Comparison of ENCODE assay signal across 10 mouse cellular contexts in genomic region chr3:138481526-138482284, GRCm38 (mm10). TPM values are rescaled to one million over a fixed set of nuclear protein-coding genes. Genes with fewer than 3 reads are reported as not detected.
DNase-seq lines count a peak whose midpoint lies in the region; ATAC-seq and TF ChIP-seq lines count a peak whose summit lies in the region.
"Had no signal": no experiment of that assay in that cellular context is flagged by ENCODE, and none has a peak within 500 bp of the region (broad histone marks: within the 10 kb centered on the region; RNA-seq: fewer than 3 reads in every experiment).

No protein-coding gene starts in this region.

- H3K9me3 ChIP-seq in lung, postnatal 0 days (ENCODE audit: low read length), result no peaks in the 10 kb centered on the region
- no peaks in the 10 kb centered on the region; the same call in 1 of the 2 replicates for H3K9me3 ChIP-seq in heart, embryonic 13.5 days
- H3K9me3 ChIP-seq: embryonic facial prominence, embryonic 15.5 days had no signal

- no peak overlapping the region for H3K9ac ChIP-seq in lung, postnatal 0 days (replicated peaks; ENCODE audit: low read depth)
- H3K9ac ChIP-seq in heart, embryonic 13.5 days, result peak overlapping the region; percentile 15; the same call in 1 of the 2 replicates
- H3K9ac ChIP-seq: embryonic facial prominence, embryonic 15.5 days had no signal

- TF ChIP-seq CTCF in lung, postnatal 0 days (IDR thresholded peaks at IDR 0.05), result 0 out of 2 replicates have a peak, but pooled peaks have one; percentile 17

- no peak overlapping the region for H3K4me3 ChIP-seq in lung, postnatal 0 days (ENCODE audit: low read depth, low read length)
- no peak overlapping the region; the same call in 1 of the 2 replicates for H3K4me3 ChIP-seq in heart, embryonic 13.5 days
- H3K4me3 ChIP-seq: embryonic facial prominence, embryonic 15.5 days had no signal

- H3K27me3 ChIP-seq in lung, postnatal 0 days (replicated peaks; ENCODE audit: insufficient read depth, low read length), result no peaks in the 10 kb centered on the region
- H3K27me3 ChIP-seq in heart, embryonic 13.5 days (replicated peaks), result no peaks in the 10 kb centered on the region
- H3K27me3 ChIP-seq: embryonic facial prominence, embryonic 15.5 days had no signal

- no peak for TF ChIP-seq EP300 in lung, postnatal 0 days (IDR thresholded peaks at IDR 0.05)

- DNase-seq in heart, adult 18-20 months, result peak; percentile 27 to 36
- DNase-seq in heart, postnatal 36 days, result no peak
- peak; percentile 55 for DNase-seq in lung, postnatal 0 days (ENCODE audit: low spot score)
- no peak for DNase-seq in lung, postnatal 14 days
- DNase-seq in c-Kit-positive CD71-positive TER-119-positive erythroid progenitor cells, embryonic 14.5 days (ENCODE audit: low spot score), result no peak
- no peak for DNase-seq in left cerebral cortex, adult 8-10 months (ENCODE audit: low spot score in 2 of 2)
- DNase-seq: cerebellum, postnatal 14 days had no signal

- no peaks in the 10 kb centered on the region for H3K4me1 ChIP-seq in lung, postnatal 0 days (ENCODE audit: insufficient read depth, low read depth, low read length)
- H3K4me1 ChIP-seq in heart, embryonic 13.5 days, result peaks cover 16% of the 10 kb centered on the region
- H3K4me1 ChIP-seq: embryonic facial prominence, embryonic 15.5 days had no signal

- no peak overlapping the region for H3K4me2 ChIP-seq in lung, postnatal 0 days (replicated peaks; ENCODE audit: low read depth, low read length)
- peak overlapping the region; percentile 37; the same call in 1 of the 2 replicates for H3K4me2 ChIP-seq in heart, embryonic 13.5 days
- H3K4me2 ChIP-seq: embryonic facial prominence, embryonic 15.5 days had no signal

- peak; percentile 54; the same call in 1 of the 2 replicates for ATAC-seq in lung, postnatal 0 days
- ATAC-seq in heart, embryonic 13.5 days (ENCODE audit: extremely low read depth, insufficient number of reproducible peaks, low FRiP score, low TSS enrichment), result no peak
- peak; percentile 49 for ATAC-seq in megakaryocyte progenitor cell, adult 5-6 weeks (replicated peaks; ENCODE audit: poor library complexity)

- peaks cover 9% of the 10 kb centered on the region; the same call in 1 of the 2 replicates for H3K36me3 ChIP-seq in lung, postnatal 0 days (ENCODE audit: insufficient read depth, low read length)
- peaks cover 65% of the 10 kb centered on the region for H3K36me3 ChIP-seq in heart, embryonic 13.5 days

- intact Hi-C loops in heart, postnatal 36 days (cut with DNase I), result no loop called here

- 49% methylated on average over 14 of the region's 14 CpGs for WGBS in lung, postnatal 0 days
- WGBS in heart, embryonic 13.5 days, result 46% methylated on average over 14 of the region's 14 CpGs

- no peak overlapping the region for H3K27ac ChIP-seq in lung, postnatal 0 days (ENCODE audit: low read length)
- H3K27ac ChIP-seq in heart, embryonic 13.5 days (replicated peaks), result 0 out of 2 replicates have a peak overlapping the region, but pooled peaks have one; percentile 20
- H3K27ac ChIP-seq: embryonic facial prominence, embryonic 15.5 days had no signal

RNA-seq across cellular contexts. Expression of gene Metap1, which starts 7.6 kb away (rescaled TPM):
- 10 to 100 TPM; 37.1 to 37.9 TPM for total RNA-seq in heart, adult 18-20 months (2021)
- 10 to 100 TPM; 39.0 to 39.2 TPM for total RNA-seq in heart, postnatal 36 days (2021)
- 23.9 and 25.2 TPM in 2 replicates for polyA plus RNA-seq in lung, postnatal 0 days (2015; fragmentation: Nextera tagmentation; extraction: Ambion mirVana)
- polyA plus RNA-seq in heart, embryonic 13.5 days (2015; fragmentation: Nextera tagmentation; extraction: Ambion mirVana), result 34.0 and 38.0 TPM in 2 replicates
- 42.0 and 45.9 TPM in 2 replicates for total RNA-seq in megakaryocyte progenitor cell, adult 5-6 weeks (2015)
- total RNA-seq in megakaryocyte progenitor cell, adult 5-6 weeks (2017), result 47.6 and 61.4 TPM in 2 replicates
- 10 to 100 TPM; 36.4 to 41.4 (median 37.1) TPM for total RNA-seq in left cerebral cortex, adult 8-10 months (2022)

RNA-seq across cellular contexts. Expression of gene Adh5, which starts 38.8 kb away (rescaled TPM):
- 10 to 100 TPM; 82.4 to 89.7 TPM for total RNA-seq in heart, adult 18-20 months (2021)
- 10 to 100 TPM; 85.5 to 88.9 TPM for total RNA-seq in heart, postnatal 36 days (2021)
- polyA plus RNA-seq in lung, postnatal 0 days (2015; fragmentation: Nextera tagmentation; extraction: Ambion mirVana), result 116 and 125 TPM in 2 replicates
- 146 and 161 TPM in 2 replicates for polyA plus RNA-seq in heart, embryonic 13.5 days (2015; fragmentation: Nextera tagmentation; extraction: Ambion mirVana)
- 114 and 130 TPM in 2 replicates for total RNA-seq in megakaryocyte progenitor cell, adult 5-6 weeks (2015)
- 125 and 126 TPM in 2 replicates for total RNA-seq in megakaryocyte progenitor cell, adult 5-6 weeks (2017)
- total RNA-seq in left cerebral cortex, adult 8-10 months (2022), result 10 to 100 TPM; 63.2 to 73.5 (median 70.0) TPM

RNA-seq across cellular contexts. Expression of gene Eif4e, which starts 44.3 kb away (rescaled TPM):
- total RNA-seq in heart, adult 18-20 months (2021), result 100 to 1,000 TPM; 186 to 215 TPM
- total RNA-seq in heart, postnatal 36 days (2021), result 100 to 1,000 TPM; 176 to 192 TPM
- polyA plus RNA-seq in lung, postnatal 0 days (2015; fragmentation: Nextera tagmentation; extraction: Ambion mirVana), result 121 and 125 TPM in 2 replicates
- 226 and 258 TPM in 2 replicates for polyA plus RNA-seq in heart, embryonic 13.5 days (2015; fragmentation: Nextera tagmentation; extraction: Ambion mirVana)
- 424 and 430 TPM in 2 replicates for total RNA-seq in megakaryocyte progenitor cell, adult 5-6 weeks (2015)
- 161 and 224 TPM in 2 replicates for total RNA-seq in megakaryocyte progenitor cell, adult 5-6 weeks (2017)
- 100 to 1,000 TPM; 200 to 212 (median 205) TPM for total RNA-seq in left cerebral cortex, adult 8-10 months (2022)

Comparison
In these comparisons a context has a peak if more than half of its experiments do, and no peak if none do; other contexts are left out.
1. DNase-seq: peak in heart, adult 18-20 months (2 of 2) and lung, postnatal 0 days (single experiment); none in heart, postnatal 36 days (0 of 2), lung, postnatal 14 days (single experiment), c-Kit-positive CD71-positive TER-119-positive erythroid progenitor cells, embryonic 14.5 days (single experiment) and left cerebral cortex, adult 8-10 months (0 of 2).